Mouse (Mus musculus) kidney, adult 9 months (tissue): ENCODE measurements around the gene Creb1.

Source experiments
- DNase-seq: peaks from one replicate; pipeline ENCODE4 v3.0.0; 2022

The Creb1 gene

DNA sequence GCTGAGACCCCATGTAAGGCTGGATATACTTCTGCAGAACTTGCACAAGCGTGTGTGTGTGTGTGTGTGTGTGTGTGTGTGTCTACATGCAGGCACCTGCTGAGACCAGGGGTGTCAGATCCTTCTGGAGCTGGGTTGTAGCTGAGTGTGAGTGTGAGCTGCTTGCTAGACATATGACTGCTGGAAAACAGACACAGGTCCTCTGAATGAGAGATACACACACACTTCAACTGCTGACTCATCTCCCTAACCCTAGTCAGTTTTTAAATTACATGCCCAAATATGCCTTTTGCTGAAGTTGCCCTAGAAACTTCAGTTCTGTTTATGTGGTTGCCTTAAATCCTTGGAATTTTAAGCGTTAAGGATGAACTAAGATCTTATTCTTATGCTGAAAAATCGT, 13.6 kb downstream of the Creb1 start:
- no peak for DNase-seq

DNA sequence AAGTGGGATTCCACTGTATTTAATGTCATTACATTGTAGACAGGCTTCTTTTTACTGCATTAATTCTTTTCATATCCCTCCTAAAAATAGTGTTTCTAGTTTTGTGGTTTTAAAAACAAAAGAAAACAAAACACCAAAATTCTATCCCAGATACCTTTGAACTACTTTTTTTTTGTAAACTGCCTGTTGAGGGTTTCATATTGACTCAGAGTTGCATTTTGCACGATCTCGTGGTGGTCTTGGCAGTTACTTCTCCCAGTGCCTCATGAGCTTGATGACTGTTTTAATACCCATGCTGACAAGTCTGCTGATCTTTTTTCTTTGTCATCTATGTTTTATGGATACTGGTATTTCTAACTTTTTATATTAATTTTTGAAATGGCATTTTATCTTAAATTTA, 16.9 kb downstream of the Creb1 start:
- DNase-seq = no peak

GRCm38 (mm10) chr1:64551908-64552307, 19.5 kb downstream of the Creb1 start:
- no peak for DNase-seq

DNA sequence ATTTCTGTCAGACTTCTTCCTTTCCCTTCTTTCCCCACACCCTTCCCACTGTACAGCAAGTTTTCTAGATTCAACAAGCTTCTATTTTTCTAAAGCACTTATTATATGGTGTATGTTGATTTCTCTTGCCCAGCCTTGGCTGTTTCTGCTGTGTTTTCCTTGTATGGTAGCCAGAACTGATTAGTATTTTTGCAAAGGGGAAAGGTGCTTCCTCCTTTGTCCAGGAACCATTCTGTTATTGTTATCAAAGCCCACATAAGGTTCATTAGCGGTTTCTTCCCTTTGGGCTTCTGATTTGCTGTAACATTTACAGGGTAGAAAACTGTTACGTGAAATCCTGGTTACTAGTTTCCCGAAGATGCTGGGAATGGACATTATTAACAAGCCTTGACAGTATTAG, 27.7 kb downstream of the Creb1 start:
- no peak for DNase-seq

- no peak for DNase-seq
Observed at GRCm38 (mm10) chr1:64568206-64568605, 35.8 kb downstream of the Creb1 start.

- no peak for DNase-seq
Observed at GRCm38 (mm10) chr1:64576022-64576421, 43.6 kb downstream of the Creb1 start.

DNA sequence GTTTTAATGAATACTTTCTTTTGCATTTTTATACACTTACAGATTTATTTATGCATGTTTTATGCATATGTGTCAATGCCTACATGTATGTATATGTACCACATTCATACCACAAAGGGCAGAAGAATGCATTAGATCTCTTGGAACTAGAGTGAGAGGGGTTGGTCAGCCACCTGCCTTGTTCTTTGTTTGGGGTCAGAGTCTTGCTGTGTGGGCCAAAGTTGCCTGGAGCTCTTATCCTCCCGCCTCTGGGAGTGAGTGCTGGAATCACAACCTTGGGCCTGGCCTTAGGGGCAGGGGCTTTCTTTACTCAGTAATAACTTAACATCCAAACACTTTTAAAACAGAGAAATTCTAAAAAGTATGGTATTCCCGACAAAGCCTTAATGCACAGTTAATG, 44.3 kb downstream of the Creb1 start:
- no peak for DNase-seq

GRCm38 (mm10) chr1:64577911-64578310, 45.5 kb downstream of the Creb1 start:
- peak; percentile 11 for DNase-seq

- no peak for DNase-seq
Observed at GRCm38 (mm10) chr1:64578801-64579200, 46.4 kb downstream of the Creb1 start.

DNA sequence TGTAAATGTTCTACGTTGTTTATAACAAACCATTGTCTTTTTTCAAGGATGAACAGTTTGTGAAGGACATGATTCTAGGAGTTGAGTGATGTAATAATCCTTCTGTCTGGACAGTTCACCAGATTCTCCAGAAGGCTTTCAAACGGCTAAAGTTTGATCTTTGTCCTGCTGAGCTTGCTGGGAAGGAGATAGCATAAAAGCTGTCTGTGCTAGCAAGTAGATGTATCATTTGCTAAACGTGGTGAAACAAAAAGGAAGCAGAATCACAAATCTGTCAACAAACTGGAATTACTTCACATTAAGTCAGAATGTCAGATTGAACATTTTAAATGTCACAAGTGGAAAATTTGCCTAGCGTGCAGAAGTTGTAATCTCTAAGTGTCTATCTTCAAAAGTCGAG, 66.5 kb downstream of the Creb1 start:
- DNase-seq = peak; percentile 37

- DNase-seq = no peak
Observed at GRCm38 (mm10) chr1:64600413-64601077, 68.1 kb downstream of the Creb1 start.

DNA sequence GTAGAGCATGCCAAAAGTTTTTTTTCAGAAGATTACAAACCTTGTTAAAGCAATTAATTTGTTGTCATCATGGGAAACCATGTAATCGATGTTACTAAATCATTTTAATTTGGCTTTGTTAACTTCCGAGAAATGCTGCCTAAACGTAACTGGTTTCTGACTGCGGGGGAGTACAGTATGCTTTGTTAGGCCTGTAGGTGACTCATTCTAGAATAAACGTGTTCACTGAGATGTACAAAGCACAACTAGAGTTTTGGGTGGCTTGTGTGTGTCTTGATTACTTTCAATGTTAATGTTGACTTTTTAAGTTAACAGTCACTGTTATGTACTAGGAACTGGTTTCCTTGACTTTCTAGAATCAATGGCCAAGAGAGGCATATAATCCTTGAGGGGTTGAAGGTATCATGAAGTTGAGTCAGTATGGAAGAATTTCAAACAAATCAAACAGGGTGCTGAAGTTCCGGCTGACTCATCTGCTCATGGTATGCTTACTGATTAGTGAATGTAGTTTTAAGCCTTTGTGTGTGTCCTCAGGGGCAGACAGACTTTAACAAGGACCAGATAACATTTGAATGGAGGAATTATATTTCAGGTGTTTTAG, 68.9 kb downstream of the Creb1 start:
- DNase-seq = no peak

DNA sequence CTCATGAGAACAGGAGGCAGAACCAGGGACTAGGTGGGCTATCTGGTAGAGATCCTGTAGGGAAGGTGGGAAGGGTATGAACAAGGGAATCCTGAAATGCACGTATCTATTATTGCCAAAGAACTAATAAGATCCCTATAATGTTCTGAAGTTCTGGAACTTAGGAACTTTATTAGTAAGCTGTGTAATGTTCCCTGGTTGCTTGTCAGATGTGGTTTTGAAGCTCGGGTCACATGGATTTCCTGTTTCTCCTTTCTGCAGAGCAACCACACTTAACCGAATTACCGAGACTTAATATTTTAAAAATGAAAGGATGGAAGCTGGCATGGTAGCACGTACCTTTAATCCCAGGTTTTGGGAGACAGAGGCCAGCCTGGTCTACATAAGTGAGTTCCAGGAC, 70.9 kb downstream of the Creb1 start:
- no peak for DNase-seq

DNA sequence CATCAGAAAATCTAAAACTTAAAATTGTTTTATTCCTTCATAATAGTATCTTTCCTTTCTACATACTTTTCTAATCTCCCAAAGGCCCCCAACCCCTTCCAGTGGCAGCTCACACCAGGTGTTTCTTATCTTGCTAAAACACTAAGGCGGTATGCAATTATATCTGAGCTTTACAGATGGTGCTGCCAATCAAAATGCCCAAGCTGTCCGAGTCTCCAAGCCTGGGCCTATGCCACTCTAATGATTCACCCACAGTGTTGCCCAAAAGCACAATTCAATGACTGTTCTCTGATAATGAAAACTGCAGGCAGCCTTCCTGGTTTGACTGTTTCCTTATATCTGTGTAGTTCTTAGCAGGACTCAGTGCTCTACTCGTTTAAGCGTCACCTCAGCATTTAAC, 76.7 kb downstream of the Creb1 start:
- no peak for DNase-seq

DNA sequence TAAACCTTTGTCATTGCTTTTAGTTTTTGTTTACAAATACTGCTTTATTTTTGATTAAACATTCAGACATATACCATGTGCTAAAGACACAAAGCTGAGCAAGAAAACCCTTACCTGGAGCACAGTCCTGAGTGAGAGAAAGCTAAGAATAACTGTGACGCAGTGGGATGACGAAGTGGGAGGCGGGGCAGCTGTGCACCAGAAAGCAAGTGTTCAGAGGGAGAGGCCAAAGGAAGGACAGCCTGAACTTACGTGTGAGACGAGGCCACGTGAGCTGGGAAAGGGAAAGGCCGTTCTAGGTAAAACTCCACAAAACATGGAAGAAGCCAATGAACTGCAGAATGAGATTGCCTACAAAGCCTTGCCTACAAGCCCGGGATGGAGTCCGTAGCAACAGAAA, 77.5 kb downstream of the Creb1 start:
- DNase-seq = no peak

DNA sequence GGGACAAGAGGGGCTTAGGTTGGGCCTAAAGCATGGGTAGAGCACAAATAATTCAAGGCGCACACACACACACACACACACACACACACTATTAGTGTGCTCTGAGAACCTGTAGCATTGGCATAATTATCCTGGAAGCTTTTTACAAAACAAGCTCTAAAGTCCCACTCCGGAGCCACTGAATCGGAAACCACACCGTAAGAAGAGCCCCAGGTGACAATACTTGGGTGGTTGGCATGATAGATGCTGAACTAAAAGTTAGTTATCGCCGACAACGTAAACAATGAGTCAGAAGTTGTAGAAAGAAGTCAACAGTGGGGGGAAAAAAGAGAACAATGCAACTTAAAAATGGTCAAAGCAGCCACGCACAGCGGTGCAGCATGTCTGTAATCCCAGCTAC, 81.9 kb downstream of the Creb1 start:
- no peak for DNase-seq

DNA sequence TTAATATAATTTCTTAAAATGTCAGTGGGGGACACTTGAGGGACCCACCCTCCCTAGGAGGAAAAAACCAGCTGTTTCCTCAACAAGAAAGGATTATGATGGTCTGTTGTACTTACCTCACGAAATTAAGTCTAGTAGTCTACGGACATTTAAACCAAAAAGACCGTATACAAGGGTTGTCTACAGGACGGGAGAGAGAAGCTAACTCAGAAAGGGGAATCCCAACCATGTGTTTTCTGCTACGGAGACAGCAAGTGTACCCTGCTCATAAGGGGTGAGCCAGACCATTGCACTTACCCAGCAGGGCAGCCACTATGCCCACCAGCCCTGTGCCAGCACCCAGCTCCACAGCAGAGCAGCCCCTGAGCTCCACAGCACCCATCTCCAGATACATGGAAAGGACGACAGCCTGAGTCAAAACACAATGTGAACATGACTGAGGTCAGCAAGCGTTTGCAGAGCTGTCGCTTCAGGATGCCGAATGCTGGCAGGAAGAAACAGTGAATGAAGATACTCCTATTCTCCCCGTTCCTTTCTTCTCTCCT, 82.4 kb downstream of the Creb1 start:
- no peak for DNase-seq

DNA sequence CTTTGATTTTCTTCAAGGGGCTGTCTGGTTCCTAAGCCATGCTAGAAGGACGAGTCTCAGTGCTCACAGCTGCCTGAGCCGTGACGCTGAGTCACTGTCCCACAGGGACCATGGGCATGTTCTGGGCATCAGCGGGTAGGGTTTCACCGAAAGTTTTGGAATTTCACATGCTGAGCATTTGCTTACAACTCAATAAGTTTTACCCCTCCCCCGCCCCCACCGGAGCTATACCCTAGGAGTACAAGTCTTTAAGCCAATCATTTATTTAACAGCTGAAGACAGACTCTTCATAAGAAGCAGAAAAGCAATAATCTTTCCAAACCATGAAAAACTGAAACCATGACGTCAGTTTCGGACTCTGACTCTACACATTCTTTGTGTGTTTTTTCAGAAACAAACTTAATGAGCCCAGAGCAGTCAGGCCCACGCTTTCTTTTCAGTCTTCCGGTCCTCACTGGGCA, 83.1 kb downstream of the Creb1 start:
- DNase-seq = no peak

DNA sequence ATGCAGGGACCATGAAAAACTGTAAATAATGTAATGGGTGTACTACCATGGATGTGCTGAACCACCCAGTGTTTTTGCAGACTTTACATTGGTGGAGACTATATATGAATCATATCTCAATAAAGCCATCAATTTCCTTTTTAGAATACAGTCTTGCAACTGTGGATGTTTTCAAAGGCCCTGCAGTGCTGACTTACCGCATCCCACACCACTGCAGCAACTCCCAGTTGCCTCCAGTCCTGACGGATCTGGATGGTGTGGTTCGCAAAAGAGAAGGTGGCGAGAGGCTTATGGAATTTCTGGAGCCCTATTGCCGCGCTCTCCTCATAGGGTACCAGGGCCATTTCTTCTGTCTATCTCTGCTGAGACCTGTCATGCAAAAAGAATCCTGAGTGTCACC, 83.6 kb downstream of the Creb1 start:
- no peak for DNase-seq

DNA sequence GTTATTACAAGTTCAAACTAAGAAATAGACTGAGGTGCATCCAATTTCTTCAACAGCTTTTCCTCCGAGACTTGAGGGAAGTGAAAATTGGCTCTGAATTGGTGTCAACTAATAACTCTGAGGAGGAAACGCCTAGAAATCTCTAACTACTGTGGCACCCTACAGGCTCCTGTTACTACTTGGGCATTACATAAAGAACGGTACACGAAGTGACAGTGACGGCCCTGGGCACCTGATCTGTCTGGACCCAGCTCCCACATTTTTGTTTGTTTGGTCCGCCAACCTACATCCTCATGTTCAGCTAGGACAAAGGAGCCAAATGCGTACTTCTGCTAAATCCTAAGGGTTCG, 84.1 kb downstream of the Creb1 start:
- peak; percentile 31 for DNase-seq

GRCm38 (mm10) chr1:64616881-64617714, 84.7 kb downstream of the Creb1 start, which contains the start of gene Mettl21a:
TSS of gene Mettl21a (minus strand) at chr1:64617242.
- peak; percentile 94 for DNase-seq

GRCm38 (mm10) chr1:64617715-64617984, 85.2 kb downstream of the Creb1 start:
- DNase-seq = peak; percentile 85

DNA sequence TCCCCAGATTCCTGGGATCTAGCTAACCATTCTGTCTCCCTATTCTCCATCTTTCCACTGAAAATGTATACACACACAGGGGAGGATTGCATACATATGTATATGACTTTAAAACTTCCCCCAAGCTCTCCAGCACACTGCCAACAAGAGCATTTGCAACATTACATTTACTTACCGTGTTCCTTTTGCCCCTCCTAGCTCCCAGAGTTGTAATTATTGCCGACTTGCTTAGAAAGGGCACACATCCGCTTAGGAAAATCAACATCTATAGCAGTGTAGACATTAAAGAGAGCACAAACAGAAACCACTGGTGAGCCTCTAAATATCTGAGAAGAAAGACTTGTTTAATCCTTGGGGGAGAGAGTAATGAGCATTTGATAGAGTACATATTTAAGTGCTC, 85.8 kb downstream of the Creb1 start:
- no peak for DNase-seq

DNA sequence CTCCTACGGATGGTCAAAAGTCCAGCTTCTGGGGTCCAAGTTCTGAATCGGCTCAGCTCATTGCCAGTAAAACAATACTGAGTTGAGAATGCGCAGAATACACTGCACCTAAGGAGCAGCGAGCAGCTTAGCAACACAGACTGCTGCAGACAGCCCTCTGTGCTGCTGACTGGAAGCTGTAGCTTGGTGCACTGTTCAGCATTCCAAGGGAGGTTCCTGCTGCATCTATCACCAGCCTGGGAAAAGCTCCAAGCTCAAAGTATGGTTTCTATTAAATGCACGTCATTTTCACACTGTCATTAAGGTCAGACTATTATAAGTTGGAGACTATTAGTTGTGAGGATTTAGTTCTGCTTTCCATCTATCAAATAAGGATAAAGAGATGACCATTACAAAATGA, 88.7 kb downstream of the Creb1 start:
- peak; percentile 45 for DNase-seq
